Mouse (Mus musculus) bone marrow, adult 2 months (tissue): ENCODE results near the gene Cdcp2. TPM values are rescaled to one million over a fixed set of nuclear protein-coding genes. Genes with fewer than 3 reads are reported as not detected.
A peak's percentile ranks its signal among the peaks of the same experiment; 100 is the strongest.

Source experiments
- H3K27ac ChIP-seq: fragments of 200-500 bp; 2 replicates; pipeline ENCODE4 v1.5.1; 2012; ENCODE audit warnings: low read depth, mild to moderate bottlenecking, control low read depth, inconsistent platforms, low read length; ENCODE audit not compliant: control insufficient read depth, poor library complexity, insufficient read depth
- H3K4me1 ChIP-seq: fragments of 200-500 bp; 2 replicates; pipeline ENCODE4 v1.6.1; 2011; ENCODE audit warnings: low read length; ENCODE audit not compliant: control insufficient read depth, insufficient read depth
- H3K4me3 ChIP-seq: fragments of 200-500 bp; replicated peaks from 2 replicates; pipeline ENCODE3; 2011; ENCODE audit warnings: mild to moderate bottlenecking, low read depth, low read length, control low read depth; ENCODE audit not compliant: control insufficient read depth
- CTCF ChIP-seq: fragments of 200-500 bp; IDR thresholded peaks from 2 replicates; pipeline ENCODE4 v1.5.1; 2011; ENCODE audit warnings: low read length, control low read depth; ENCODE audit not compliant: control insufficient read depth, insufficient read depth
- POLR2A ChIP-seq: fragments of 200-500 bp; IDR thresholded peaks from 2 replicates; pipeline ENCODE4 v1.6.1; 2011; ENCODE audit warnings: low read depth, mild to moderate bottlenecking, control low read depth, low read length, borderline replicate concordance; ENCODE audit not compliant: control insufficient read depth
- WGBS: fragments of 180-500 bp; shearing (Covaris S2); methylation state at CpG from one replicate; pipeline ENCODE4 v1.1.7; 2018; 5-methylcytosine and 5-hydroxymethylcytosine counted together
- polyA plus RNA-seq: library from polyadenylated mRNA; stranded (reverse); fragments of >200 nt; gene quantifications from 2 replicates; pipeline ENCODE4 v1.2.4, GENCODE M21; 2011; ENCODE audit warnings: low replicate concordance; ENCODE audit not compliant: missing spikeins, insufficient read depth, insufficient read length

Gene Cdcp2
- polyA plus RNA-seq, 1 experiment, result not detected

DNA sequence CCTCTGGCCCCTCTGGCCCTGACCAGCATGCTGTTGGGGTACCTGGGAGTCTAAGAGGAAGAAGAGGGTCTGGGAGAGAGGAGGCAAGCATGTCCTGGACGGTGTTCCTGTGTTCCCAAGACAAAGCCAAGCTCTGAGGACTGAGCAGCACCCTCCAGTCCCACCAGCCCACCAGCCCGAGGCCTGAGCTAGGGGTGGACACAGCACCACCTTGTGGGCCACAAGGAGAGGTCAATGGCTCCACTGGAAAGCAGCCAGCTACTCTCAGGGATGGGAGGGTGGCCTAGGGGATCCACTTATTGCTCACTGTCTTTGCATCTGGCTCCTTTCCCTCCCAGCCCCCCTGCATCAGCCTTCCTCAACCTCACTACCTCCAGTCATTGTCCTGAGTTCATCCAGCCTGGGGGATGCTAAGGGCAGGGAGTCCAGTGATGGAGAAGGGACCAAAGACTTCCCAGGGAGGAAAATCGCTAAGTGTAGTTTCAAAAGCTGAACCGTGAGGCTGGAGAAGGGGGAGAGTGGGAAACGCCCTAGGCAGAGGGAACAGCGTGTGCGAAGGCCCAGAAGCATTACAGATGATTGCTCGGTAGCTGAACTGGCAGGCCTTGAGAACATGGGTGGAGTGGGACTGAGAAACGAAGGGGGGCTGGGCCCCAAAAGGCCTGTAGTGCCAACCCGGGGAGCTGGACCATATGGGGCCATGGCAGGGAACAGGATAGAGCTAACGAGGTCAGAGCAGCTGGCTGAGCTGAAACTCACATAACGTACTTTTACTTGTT lies 24.7 kb downstream of the Cdcp2 start:
- Histone ChIP-seq H3K4me1 (no peaks in the 10 kb centered on the region), H3K4me3 (no peak overlapping the region), H3K27ac (no peak overlapping the region)
- 81% methylated on average over 12 of the region's 12 CpGs for WGBS
- TF ChIP-seq CTCF (peak; percentile 44), POLR2A (no peak)

DNA sequence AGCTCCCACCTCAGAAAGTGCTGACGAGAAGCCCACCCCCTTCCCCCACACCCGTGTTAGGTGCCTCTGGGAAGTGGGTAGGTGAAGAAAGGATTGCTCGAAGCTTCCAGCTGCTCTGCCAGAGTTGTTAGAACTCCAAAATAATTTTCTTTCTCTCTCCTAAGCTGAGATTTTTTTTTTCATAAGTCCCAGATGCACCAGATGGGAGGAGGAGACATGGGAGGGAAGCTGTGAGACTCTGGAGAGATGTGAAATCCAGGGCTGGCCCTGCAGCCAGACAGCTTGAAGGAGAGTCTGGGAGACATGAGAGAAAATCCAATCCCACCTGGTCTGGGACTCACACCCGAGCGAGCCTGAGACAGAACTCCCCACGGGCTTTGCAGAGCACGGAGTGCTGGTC lies 27.7 kb downstream of the Cdcp2 start:
- Histone ChIP-seq H3K4me1 (no peaks in the 10 kb centered on the region), H3K4me3 (no peak overlapping the region), H3K27ac (no peak overlapping the region)
- no peak for TF ChIP-seq CTCF
- no peak for TF ChIP-seq POLR2A
- WGBS, result 81% methylated on average over 7 of the region's 7 CpGs

GRCm38 (mm10) chr4:107125101-107125500 lies 28.4 kb downstream of the Cdcp2 start:
- Histone ChIP-seq H3K27ac (no peak overlapping the region), H3K4me3 (no peak overlapping the region), H3K4me1 (no peaks in the 10 kb centered on the region)
- 51% methylated on average over 5 of the region's 5 CpGs for WGBS
- TF ChIP-seq POLR2A, result no peak
- no peak for TF ChIP-seq CTCF

- WGBS, result 81% methylated on average over 10 of the region's 10 CpGs
- no peak for TF ChIP-seq POLR2A
- TF ChIP-seq CTCF, result no peak
- Histone ChIP-seq H3K4me3 (no peak overlapping the region), H3K27ac (no peak overlapping the region), H3K4me1 (no peaks in the 10 kb centered on the region)
Measured at GRCm38 (mm10) chr4:107126389-107126788, 29.7 kb downstream of the Cdcp2 start.

DNA sequence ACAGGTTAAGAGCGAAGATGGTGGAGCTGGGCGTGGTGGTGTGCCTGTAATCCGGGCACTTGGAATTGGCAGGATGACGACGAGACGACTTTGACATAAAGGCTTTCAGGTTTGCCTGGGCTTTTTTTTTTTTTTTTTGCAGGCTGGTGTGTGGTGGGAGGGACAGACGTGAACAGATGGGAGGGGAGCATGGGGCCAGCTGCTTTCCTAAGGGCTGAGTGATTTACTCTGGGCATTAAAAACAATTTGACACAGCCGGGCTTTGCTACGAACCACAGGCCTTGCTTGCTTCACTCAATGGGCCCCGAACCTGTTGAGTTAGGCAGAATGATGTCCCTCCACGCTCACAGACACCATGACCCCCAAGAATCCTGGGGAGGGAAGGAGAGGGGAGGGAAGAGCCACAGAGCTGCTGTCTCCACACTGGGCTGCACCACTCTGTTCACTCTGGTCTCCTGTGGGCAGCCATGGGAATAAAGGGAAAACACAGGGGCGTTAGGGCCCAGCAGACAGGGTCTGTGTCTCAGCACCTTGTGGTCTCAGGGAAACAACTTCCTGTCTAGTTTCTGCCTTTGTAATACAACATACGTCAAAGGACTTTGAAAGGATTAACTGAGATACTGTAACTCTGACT lies 30.3 kb downstream of the Cdcp2 start:
- H3K4me3 ChIP-seq, result no peak overlapping the region
- H3K27ac ChIP-seq, result no peak overlapping the region
- TF ChIP-seq POLR2A, result no peak
- TF ChIP-seq CTCF, result no peak
- no peaks in the 10 kb centered on the region for H3K4me1 ChIP-seq
- 64% methylated on average over 13 of the region's 13 CpGs for WGBS

GRCm38 (mm10) chr4:107127901-107128669 lies 31.4 kb downstream of the Cdcp2 start:
- WGBS, result 86% methylated on average over 13 of the region's 13 CpGs
- H3K27ac ChIP-seq, result no peak overlapping the region
- no peak overlapping the region for H3K4me3 ChIP-seq
- no peaks in the 10 kb centered on the region for H3K4me1 ChIP-seq
- TF ChIP-seq POLR2A (no peak), CTCF (no peak)

- H3K27ac ChIP-seq, result no peak overlapping the region
- no peak overlapping the region for H3K4me3 ChIP-seq
- no peaks in the 10 kb centered on the region for H3K4me1 ChIP-seq
- TF ChIP-seq CTCF, result no peak
- no peak for TF ChIP-seq POLR2A
- WGBS, result 79% methylated on average over 8 of the region's 8 CpGs
Measured at GRCm38 (mm10) chr4:107129373-107129772, 32.7 kb downstream of the Cdcp2 start.

GRCm38 (mm10) chr4:107130534-107130933 lies 33.8 kb downstream of the Cdcp2 start:
- Histone ChIP-seq H3K4me3 (no peak overlapping the region), H3K27ac (no peak overlapping the region), H3K4me1 (no peaks in the 10 kb centered on the region; the same call in 1 of the 2 replicates)
- TF ChIP-seq POLR2A (no peak), CTCF (no peak)
- WGBS, result 43% methylated on average over 9 of the region's 9 CpGs
